Mouse (Mus musculus) MEL (cell line): ENCODE measurements around the gene Akap5. TPM values are rescaled to one million over a fixed set of nuclear protein-coding genes. Genes with fewer than 3 reads are reported as not detected.

Experiments used
- DNase-seq: peaks from one replicate; pipeline ENCODE4 v3.0.0; 2011; ENCODE audit warnings: low read depth, low spot score
- H3K27ac ChIP-seq: 2 replicates; pipeline ENCODE4 v1.5.1; 2012; ENCODE audit warnings: low read depth, mild to moderate bottlenecking, control low read depth, low read length, moderate library complexity; ENCODE audit not compliant: control insufficient read depth
- H3K27me3 ChIP-seq, 2 experiments: fragments of 150-350 bp in 1 of 2; sonication (generic) in 1 of 2; 2 replicates each; pipeline ENCODE4 v1.6.1; 2012; ENCODE audit warnings: low read length in 2 of 2, mild to moderate bottlenecking in 2 of 2, improper control_type of control experiment in 1 of 2, moderate library complexity in 1 of 2; ENCODE audit not compliant: insufficient read depth in 2 of 2, control insufficient read depth in 1 of 2
- H3K36me3 ChIP-seq, 2 experiments: 2 replicates each; pipeline ENCODE4 v1.6.1; 2012 to 2014; ENCODE audit warnings: low read length in 2 of 2, improper control_type of control experiment in 1 of 2, inconsistent platforms in 1 of 2, mild to moderate bottlenecking in 1 of 2; ENCODE audit not compliant: insufficient read depth in 2 of 2, control insufficient read depth in 1 of 2
- H3K4me1 ChIP-seq, 2 experiments: fragments of 150-350 bp in 1 of 2; sonication (generic) in 1 of 2; 2 replicates each; pipeline ENCODE4 v1.6.1; 2012; ENCODE audit warnings: low read length in 2 of 2, improper control_type of control experiment in 1 of 2, mild to moderate bottlenecking in 1 of 2; ENCODE audit not compliant: insufficient read depth in 2 of 2, control insufficient read depth in 1 of 2
- H3K4me3 ChIP-seq, 2 experiments: fragments of 150-350 bp in 1 of 2; sonication (generic) in 1 of 2; 2 replicates each; pipeline ENCODE4 v1.5.1; 2012; ENCODE audit warnings: low read depth in 2 of 2, low read length in 2 of 2, mild to moderate bottlenecking in 2 of 2, moderate library complexity in 2 of 2, control low read depth in 1 of 2, improper control_type of control experiment in 1 of 2; ENCODE audit not compliant: control insufficient read depth in 1 of 2, insufficient read depth in 1 of 2
- H3K79me2 ChIP-seq: 2 replicates; pipeline ENCODE4 v1.6.1; 2012; ENCODE audit warnings: mild to moderate bottlenecking, low read length, moderate library complexity; ENCODE audit not compliant: control insufficient read depth, poor library complexity, insufficient read depth
- H3K9ac ChIP-seq: 2 replicates; pipeline ENCODE4 v1.6.1; 2012; ENCODE audit warnings: low read depth, mild to moderate bottlenecking, control low read depth, low read length, moderate library complexity; ENCODE audit not compliant: control insufficient read depth, poor library complexity, severe bottlenecking
- H3K9me3 ChIP-seq: fragments of 150-350 bp; sonication (generic); replicated peaks from 2 replicates; pipeline ENCODE4 v1.6.1; 2012; ENCODE audit warnings: mild to moderate bottlenecking, low read length, improper control_type of control experiment, moderate library complexity; ENCODE audit not compliant: insufficient read depth
- BHLHE40 ChIP-seq: IDR thresholded peaks from 2 replicates; pipeline ENCODE4 v1.6.1; 2012; ENCODE audit warnings: low read depth, mild to moderate bottlenecking, inconsistent platforms, low read length, improper control_type of control experiment, borderline replicate concordance
- CHD1 ChIP-seq: IDR thresholded peaks from 2 replicates; pipeline ENCODE4 v1.6.1; 2012; ENCODE audit warnings: low read depth, mild to moderate bottlenecking, inconsistent platforms, low read length, improper control_type of control experiment
- CHD2 ChIP-seq: IDR thresholded peaks from 2 replicates; pipeline ENCODE4 v1.6.1; 2011; ENCODE audit warnings: low read length, improper control_type of control experiment
- CTCF ChIP-seq, 3 experiments: IDR thresholded peaks in 2 of 3; conservative IDR thresholded peaks in 1 of 3; 2 replicates each; pipeline ENCODE4 v1.5.1; 2011 to 2012; ENCODE audit warnings: low read length in 3 of 3, low read depth in 2 of 3, mild to moderate bottlenecking in 2 of 3, improper control_type of control experiment in 1 of 3, inconsistent platforms in 1 of 3, mixed read lengths in 1 of 3, moderate library complexity in 1 of 3; ENCODE audit not compliant: control insufficient read depth in 1 of 3, insufficient read depth in 1 of 3, poor library complexity in 1 of 3, severe bottlenecking in 1 of 3
- E2F4 ChIP-seq: IDR thresholded peaks from 2 replicates; pipeline ENCODE4 v1.6.1; 2011; ENCODE audit warnings: low read depth, low read length, improper control_type of control experiment, borderline replicate concordance
- ELF1 ChIP-seq: IDR thresholded peaks from 2 replicates; pipeline ENCODE4 v1.6.1; 2014; ENCODE audit warnings: low read depth, mild to moderate bottlenecking, inconsistent platforms, low read length, improper control_type of control experiment, moderate library complexity
- ETS1 ChIP-seq: IDR thresholded peaks from 2 replicates; pipeline ENCODE4 v1.6.1; 2012; ENCODE audit warnings: low read depth, mild to moderate bottlenecking, inconsistent platforms, low read length, improper control_type of control experiment, moderate library complexity
- GABPA ChIP-seq: IDR thresholded peaks from 2 replicates; pipeline ENCODE4 v1.6.1; 2012; ENCODE audit warnings: low read depth, mild to moderate bottlenecking, inconsistent platforms, low read length, improper control_type of control experiment, moderate library complexity
- GATA1 ChIP-seq: IDR thresholded peaks from 2 replicates; pipeline ENCODE4 v1.6.1; 2011; ENCODE audit warnings: low read depth, low read length, improper control_type of control experiment
- JUND ChIP-seq: IDR thresholded peaks from 2 replicates; pipeline ENCODE4 v1.6.1; 2011; ENCODE audit warnings: low read depth, mild to moderate bottlenecking, improper control_type of control experiment, low read length
- KAT2A ChIP-seq: conservative IDR thresholded peaks from 2 replicates; pipeline ENCODE4 v1.6.1; 2012; ENCODE audit warnings: low read depth, low read length, improper control_type of control experiment, inconsistent platforms
- MAX ChIP-seq: IDR thresholded peaks from 2 replicates; pipeline ENCODE4 v1.6.1; 2011; ENCODE audit warnings: low read length, improper control_type of control experiment
- MAZ ChIP-seq: IDR thresholded peaks from 2 replicates; pipeline ENCODE4 v1.6.1; 2012; ENCODE audit warnings: low read depth, mild to moderate bottlenecking, inconsistent platforms, low read length, improper control_type of control experiment
- MEF2A ChIP-seq: IDR thresholded peaks from 2 replicates; pipeline ENCODE4 v1.6.1; 2014; ENCODE audit warnings: low read depth, mild to moderate bottlenecking, inconsistent platforms, low read length, improper control_type of control experiment; ENCODE audit not compliant: poor library complexity, insufficient replicate concordance, severe bottlenecking; ENCODE audit errors: extremely low read depth
- MXI1 ChIP-seq: IDR thresholded peaks from 2 replicates; pipeline ENCODE4 v1.6.1; 2011; ENCODE audit warnings: mild to moderate bottlenecking, low read depth, low read length, improper control_type of control experiment
- MYC ChIP-seq: IDR thresholded peaks from 2 replicates; pipeline ENCODE4 v1.6.1; 2011; ENCODE audit warnings: low read depth, mild to moderate bottlenecking, low read length, improper control_type of control experiment, moderate library complexity
- NELFE ChIP-seq: IDR thresholded peaks from 2 replicates; pipeline ENCODE4 v1.6.1; 2011; ENCODE audit warnings: low read depth, low read length, improper control_type of control experiment
- POLR2A ChIP-seq, 2 experiments: IDR thresholded peaks; 2 replicates each; pipeline ENCODE4 v1.6.1; 2011 to 2012; ENCODE audit warnings: low read length in 2 of 2, mild to moderate bottlenecking in 2 of 2, control low read depth in 1 of 2, improper control_type of control experiment in 1 of 2, low read depth in 1 of 2, moderate library complexity in 1 of 2; ENCODE audit not compliant: control insufficient read depth in 1 of 2, insufficient read depth in 1 of 2, poor library complexity in 1 of 2
- POLR2AphosphoS2 ChIP-seq: IDR thresholded peaks from 2 replicates; pipeline ENCODE4 v1.6.1; 2011; ENCODE audit warnings: low read length, improper control_type of control experiment
- POLR2AphosphoS5 ChIP-seq: IDR thresholded peaks from 2 replicates; pipeline ENCODE4 v1.6.1; 2012; ENCODE audit warnings: low read depth, borderline replicate concordance, mild to moderate bottlenecking, inconsistent platforms, low read length, moderate library complexity, mixed read lengths
- RAD21 ChIP-seq: IDR thresholded peaks from 2 replicates; pipeline ENCODE4 v1.6.1; 2011; ENCODE audit warnings: mild to moderate bottlenecking, low read depth, low read length, improper control_type of control experiment
- SMC3 ChIP-seq: IDR thresholded peaks from 2 replicates; pipeline ENCODE4 v1.6.1; 2011; ENCODE audit warnings: low read depth, low read length, improper control_type of control experiment
- TBP ChIP-seq: IDR thresholded peaks from 2 replicates; pipeline ENCODE4 v1.8.0; 2011; ENCODE audit warnings: low read depth, low read length, improper control_type of control experiment
- TCF12 ChIP-seq: IDR thresholded peaks from 2 replicates; pipeline ENCODE4 v1.6.1; 2014; ENCODE audit warnings: low read depth, mild to moderate bottlenecking, inconsistent platforms, low read length, improper control_type of control experiment, moderate library complexity
- USF2 ChIP-seq, 2 experiments: IDR thresholded peaks; 2 replicates each; pipeline ENCODE4 v1.6.1; 2011 to 2012; ENCODE audit warnings: improper control_type of control experiment in 2 of 2, low read length in 2 of 2, borderline replicate concordance in 1 of 2, inconsistent platforms in 1 of 2, low read depth in 1 of 2, mild to moderate bottlenecking in 1 of 2; ENCODE audit not compliant: insufficient read depth in 1 of 2
- ZC3H11A ChIP-seq: IDR thresholded peaks from 2 replicates; pipeline ENCODE4 v1.6.1; 2012; ENCODE audit warnings: low read depth, mild to moderate bottlenecking, inconsistent platforms, low read length, improper control_type of control experiment
- ZKSCAN1 ChIP-seq: IDR thresholded peaks from 2 replicates; pipeline ENCODE4 v1.6.1; 2012; ENCODE audit warnings: low read depth, mild to moderate bottlenecking, inconsistent platforms, low read length, improper control_type of control experiment, moderate library complexity
- polyA plus RNA-seq, 2 experiments: library from polyadenylated mRNA; stranded (reverse) in 1 of 2; unstranded in 1 of 2; fragments of >175 nt in 1 of 2; fragments of >200 nt in 1 of 2; gene quantifications; 2 replicates each; pipeline versions ENCODE4 v1.2.1 to v1.2.4; 2012; ENCODE audit warnings: low replicate concordance in 2 of 2, low read depth in 1 of 2; ENCODE audit not compliant: insufficient read length in 2 of 2, insufficient read depth in 1 of 2, missing spikeins in 1 of 2
- total RNA-seq: library from RNA; depleted of rRNA; stranded (reverse); fragments of 300-350 nt; gene quantifications from 2 replicates; pipeline ENCODE4 v1.2.3, GENCODE M21; 2012

The Akap5 gene
- total and polyA plus RNA-seq, 3 experiments, result 0.65 to 0.69 TPM; not detected in 1

DNA sequence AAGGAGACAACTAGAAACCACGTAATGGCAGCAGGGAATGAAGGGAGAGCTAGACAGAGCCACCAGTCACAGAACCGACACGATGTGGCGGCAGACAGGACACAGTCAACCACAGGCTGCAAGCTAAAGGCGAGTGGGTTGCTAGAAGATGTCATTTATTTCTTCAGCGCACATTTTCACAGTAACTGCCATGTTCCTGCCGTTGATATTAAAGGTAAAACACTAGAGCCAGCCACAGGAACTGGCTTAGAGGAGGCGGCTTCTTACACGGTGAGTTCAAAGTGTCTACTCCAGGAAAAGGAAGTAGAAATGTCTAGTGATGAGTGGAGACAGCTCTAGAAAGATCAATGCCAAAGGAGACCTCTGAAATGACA, 37.6 kb downstream of the Akap5 start (continued):
- no peak for TF ChIP-seq ETS1
- TF ChIP-seq, all 39 proteins: peak for 5

- no peaks in the 10 kb centered on the region for H3K27me3 ChIP-seq
- H3K36me3 ChIP-seq, result peaks cover 0 to 45% of the 10 kb centered on the region in 2 experiments; a peak in 2 of 4 replicates
- H3K4me1 ChIP-seq, result peaks cover 26 to 41% of the 10 kb centered on the region in 2 experiments
- peak overlapping the region; percentile 18 for H3K27ac ChIP-seq
- peak overlapping the region; percentile 16 for H3K9ac ChIP-seq
- no peak for TF ChIP-seq RAD21
- TF ChIP-seq ELF1, result no peak
- TF ChIP-seq POLR2AphosphoS5, result no peak
- TF ChIP-seq TCF12, result no peak
- TF ChIP-seq CTCF (IDR thresholded peaks at IDR 0.05 in 2 of 3, conservative IDR thresholded peaks at IDR 0.05 in 1 of 3; ENCODE audit: control insufficient read depth in 1 of 3, insufficient read depth in 1 of 3, low read depth in 2 of 3, low read length in 3 of 3, poor library complexity in 1 of 3, severe bottlenecking in 1 of 3), result no peak
- no peak for TF ChIP-seq CHD1
- TF ChIP-seq JUND, result no peak
- no peak for TF ChIP-seq ZC3H11A
- TF ChIP-seq GABPA, result no peak
- no peak overlapping the region; a peak in 1 of 4 replicates for H3K4me3 ChIP-seq
- DNase-seq, result no peak
- no peaks in the 10 kb centered on the region for H3K9me3 ChIP-seq
- H3K79me2 ChIP-seq, result peaks cover 60% of the 10 kb centered on the region
Measured at GRCm38 (mm10) chr12:76366276-76366675, 41.6 kb downstream of the Akap5 start.

DNA sequence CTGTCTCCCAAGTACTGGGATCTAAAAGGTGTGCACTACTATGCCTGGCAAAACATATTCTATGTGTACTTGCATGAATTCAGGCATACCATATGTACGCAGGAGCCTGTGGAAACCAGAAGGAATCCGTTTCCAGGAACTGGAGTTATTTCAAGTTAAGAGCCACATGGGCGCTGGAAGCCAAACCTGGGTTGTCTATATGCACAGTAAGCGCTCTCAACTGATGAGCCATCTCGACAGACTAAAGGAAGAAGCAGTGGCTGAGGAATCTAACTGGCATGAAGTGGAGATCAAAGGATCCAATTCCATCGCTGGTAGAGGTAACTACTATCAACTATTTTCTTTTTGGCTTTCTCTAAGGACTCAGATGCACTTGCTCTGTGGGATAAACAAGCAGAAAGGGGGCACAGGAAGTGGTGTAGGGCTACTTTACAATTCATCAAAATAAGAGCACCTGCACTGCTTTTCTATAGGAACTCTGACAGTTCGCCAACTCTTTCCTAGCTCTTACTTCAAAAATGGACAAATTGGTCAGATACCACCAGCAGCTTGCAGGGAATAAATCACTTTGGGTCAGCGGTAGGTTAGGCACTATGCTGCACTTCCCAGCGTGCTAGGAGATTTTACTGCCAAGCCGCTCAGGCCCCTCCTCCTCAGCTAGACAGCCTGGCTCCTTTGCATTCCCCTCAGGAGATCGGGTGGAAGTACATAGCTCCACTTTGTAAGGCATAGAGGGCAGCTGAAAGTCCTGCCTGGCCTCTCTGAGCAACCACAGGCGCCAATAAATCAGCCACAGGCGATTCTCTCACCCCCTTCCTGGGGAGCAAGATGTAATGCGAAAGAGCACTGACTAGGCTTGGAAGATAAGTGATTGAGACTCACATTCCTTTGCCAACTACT, 42.7 kb downstream of the Akap5 start:
- Histone ChIP-seq H3K9me3 (no peaks in the 10 kb centered on the region), H3K9ac (peak overlapping the region; percentile 100), H3K4me1 (peaks cover 26 to 36% of the 10 kb centered on the region in 2 experiments), H3K27ac (peak overlapping the region; percentile 97), H3K4me3 (peak overlapping the region; percentile 67 to 87), H3K36me3 (peaks cover 0 to 40% of the 10 kb centered on the region in 2 experiments; a peak in 2 of 4 replicates), H3K79me2 (peaks cover 71% of the 10 kb centered on the region), H3K27me3 (no peaks in the 10 kb centered on the region)
- peak; percentile 75 for DNase-seq
- TF ChIP-seq JUND (no peak), GATA1 (no peak), CHD1 (no peak), MAX (peak; percentile 40; the same call in 1 of the 2 replicates), SMC3 (no peak), ZKSCAN1 (no peak), MXI1 (peak; percentile 36), E2F4 (no peak), MEF2A (no peak), KAT2A (no peak), TBP (no peak), CHD2 (no peak), NELFE (peak; percentile 4; the same call in 1 of the 2 replicates), USF2 (IDR thresholded peaks at IDR 0.05; ENCODE audit: borderline replicate concordance in 1 of 2, insufficient read depth in 1 of 2, low read depth in 1 of 2, low read length in 2 of 2) (no peak), POLR2AphosphoS2 (no peak), MYC (no peak), TCF12 (0 out of 2 replicates have a peak, but pooled peaks have one; percentile 3), BHLHE40 (no peak), MAZ (0 out of 2 replicates have a peak, but pooled peaks have one; percentile 46), POLR2A (IDR thresholded peaks at IDR 0.05; ENCODE audit: control insufficient read depth in 1 of 2, insufficient read depth in 1 of 2, low read depth in 1 of 2, low read length in 2 of 2, poor library complexity in 1 of 2) (peak in 1 of 2 experiments; percentile 40; a peak in 2 of 4 replicates)
